Mouse (Mus musculus) left cerebral cortex, postnatal 4 days (tissue): ENCODE data around the gene Wbp1. TPM values are rescaled to one million over a fixed set of nuclear protein-coding genes. Genes with fewer than 3 reads are reported as not detected.
"Not testable (repeated sequence)": the region's sequence is repeated elsewhere in the genome, so short reads cannot be mapped to it uniquely, and the experiment has no call there.

ENCODE experiments used
- DNase-seq: peaks from one replicate; pipeline ENCODE4 v3.0.0-alpha.2; 2022
- intact Hi-C: fragments of 180-260 bp; cut with DNase I; formaldehyde crosslinking; loops from one replicate; pipeline ENCODE4 v1.15.1; 2025
- total RNA-seq, 2 experiments: library from RNA; stranded (reverse); gene quantifications; 2 replicates each; pipeline ENCODE4 v1.2.3; 2021

Gene Wbp1
- total RNA-seq: 10 to 100 TPM; 60.3 to 68.7 TPM

GRCm38 (mm10) chr6:83120930-83121862 lies at the start of gene Wbp1:
Gene Wbp1 (minus strand): TSS chr6:83121559.
- intact Hi-C loops: no loop called here
- peak; percentile 95 for DNase-seq

DNA sequence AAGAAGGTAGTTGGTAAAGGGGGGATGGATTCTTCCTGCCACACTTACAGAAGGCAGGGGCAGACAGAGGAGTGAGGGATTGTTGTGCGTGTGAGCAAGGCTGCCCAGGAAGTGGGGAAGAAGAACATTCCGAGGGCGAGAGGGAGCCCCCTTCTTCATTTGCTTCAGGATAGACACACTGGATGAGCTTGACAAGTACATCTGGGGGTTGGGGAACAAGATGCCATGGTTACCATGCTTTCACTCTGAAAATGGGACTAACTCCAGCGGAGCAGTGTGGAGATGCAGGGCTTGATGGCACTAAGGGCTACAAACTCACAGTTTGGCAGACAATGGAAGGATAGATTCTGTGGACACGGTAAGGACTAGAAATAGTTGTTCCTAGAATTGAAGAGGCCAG lies 49.7 kb upstream of the Wbp1 start:
- intact Hi-C loops: no loop called here
- DNase-seq: no peak

- DNase-seq: no peak
Observed at GRCm38 (mm10) chr6:83169872-83170271, 48.5 kb upstream of the Wbp1 start.

GRCm38 (mm10) chr6:83166243-83166630 lies 44.9 kb upstream of the Wbp1 start:
- intact Hi-C loops: no loop called here
- no peak for DNase-seq

More at GRCm38 (mm10) chr6:83169872-83170271, 48.5 kb upstream of the Wbp1 start:
- intact Hi-C loops: no loop called here

DNA sequence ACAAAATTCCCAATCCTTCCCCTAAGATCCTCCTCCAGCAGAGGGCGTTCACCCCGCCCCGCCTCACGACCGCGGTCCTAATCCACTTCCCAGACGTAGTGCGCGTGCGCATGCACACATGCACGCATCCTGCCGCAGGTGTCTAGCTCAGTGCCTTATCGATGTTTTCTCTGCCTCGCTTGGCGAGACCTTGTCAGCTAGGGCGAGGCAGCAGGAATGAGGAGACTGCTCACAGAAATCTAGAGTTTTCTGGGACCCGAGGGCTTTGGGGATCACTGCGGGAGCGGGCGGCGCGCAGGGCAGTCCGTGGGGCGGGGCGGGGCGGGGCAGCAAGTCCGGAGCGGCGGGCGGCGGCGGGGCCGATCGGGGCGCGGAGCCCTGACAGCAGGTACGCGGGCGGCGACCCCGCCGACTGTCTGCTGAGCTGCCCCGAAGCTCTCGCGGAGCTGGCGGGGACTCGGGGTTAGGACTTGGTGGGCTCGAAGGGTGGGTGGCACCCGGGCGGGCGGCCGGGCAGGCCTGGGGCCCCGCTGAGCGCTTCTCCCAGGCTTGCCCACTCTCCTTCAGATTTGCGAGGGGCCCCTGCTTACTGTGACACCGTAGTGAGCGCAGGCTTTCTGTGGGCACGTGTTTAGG lies 44.4 kb upstream of the Wbp1 start, which contains the start of gene Dctn1:
Dctn1 (plus strand) TSS at position 314 of the 636 bp plus-strand sequence.
- intact Hi-C loops: no loop called here
- DNase-seq: peak; percentile 97

DNA sequence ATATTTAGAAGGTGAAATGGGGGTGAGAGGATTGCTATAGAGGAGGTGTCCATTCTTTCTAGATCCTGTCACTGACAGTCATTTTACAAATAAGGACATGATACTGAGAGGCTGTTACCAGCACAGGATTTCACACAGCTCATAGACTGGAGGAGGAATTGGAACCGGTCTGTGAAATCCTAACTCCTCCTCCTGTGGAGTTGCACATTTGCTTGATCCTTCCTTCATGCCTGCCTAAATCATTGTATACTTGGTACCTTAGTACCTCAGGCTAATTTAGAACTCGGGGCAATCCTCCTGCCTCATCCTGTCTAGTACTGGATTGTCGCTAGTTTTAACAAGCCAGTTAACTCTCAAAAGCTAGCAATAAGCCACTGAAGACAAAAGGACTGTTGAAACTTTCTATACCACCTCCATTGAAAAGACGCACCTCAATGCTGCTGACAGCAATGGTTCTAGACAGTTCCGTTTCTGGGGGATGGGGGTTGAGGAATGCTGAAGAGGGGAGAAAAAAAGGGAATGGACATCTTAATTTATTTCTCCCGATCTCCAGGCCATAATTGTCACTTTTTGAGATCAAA lies 43.8 kb upstream of the Wbp1 start:
- DNase-seq: no peak
- intact Hi-C loops: no loop called here

DNA sequence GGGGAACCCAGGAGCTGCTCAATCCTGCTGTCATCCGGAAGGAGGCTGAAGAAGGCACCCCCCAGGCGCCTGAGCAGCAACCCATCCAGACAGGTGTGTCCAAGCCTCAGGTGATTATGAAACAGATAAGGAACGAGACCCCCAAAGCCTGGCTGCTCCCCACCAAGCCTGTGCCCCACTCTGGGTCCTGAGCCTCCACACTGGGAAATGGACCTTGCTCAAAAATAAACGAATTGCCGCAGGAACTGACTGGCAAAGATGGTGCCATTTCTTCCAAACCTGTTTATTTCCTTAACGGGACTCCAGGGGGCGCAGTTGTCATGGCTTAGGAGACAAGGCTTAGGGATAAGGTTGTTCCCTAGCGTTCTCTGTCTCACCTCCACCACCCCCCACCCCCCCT lies 41.3 kb upstream of the Wbp1 start:
- intact Hi-C loops: no loop called here

GRCm38 (mm10) chr6:83161921-83162641 lies 40.7 kb upstream of the Wbp1 start:
- DNase-seq: no peak

More for the DNA sequence above, 41.3 kb upstream of the Wbp1 start:
- DNase-seq: peak; percentile 61

DNA sequence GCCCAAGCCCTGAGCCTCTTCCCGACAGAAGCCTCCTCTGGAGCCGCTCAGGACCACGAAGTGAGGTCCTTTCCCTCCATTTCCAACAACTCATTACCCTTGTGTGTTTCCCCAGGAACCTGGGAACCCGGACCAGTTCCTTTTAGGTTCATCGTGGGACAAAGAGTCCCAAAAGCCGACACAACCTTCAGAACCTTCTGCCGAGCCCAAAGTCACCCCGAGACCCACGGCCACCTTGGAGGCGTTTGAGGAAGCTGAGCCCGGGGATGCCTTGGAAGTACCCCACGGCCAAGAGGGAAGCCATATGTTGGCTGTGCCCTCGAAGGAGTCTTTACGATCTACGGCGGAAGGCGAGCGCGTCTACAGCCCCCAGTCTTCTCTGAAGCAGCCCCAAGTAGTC lies 40.1 kb upstream of the Wbp1 start:
- intact Hi-C loops: no loop called here
- DNase-seq: no peak

More at GRCm38 (mm10) chr6:83161921-83162641, 40.7 kb upstream of the Wbp1 start:
- intact Hi-C loops: no loop called here

GRCm38 (mm10) chr6:83159456-83159855 lies 38.1 kb upstream of the Wbp1 start:
- intact Hi-C loops: loop anchor here (5.0 kb wide), 1 partner anchor 42 kb away; the partner anchor contains the start of gene Mogs
- not testable (repeated sequence) for DNase-seq

DNA sequence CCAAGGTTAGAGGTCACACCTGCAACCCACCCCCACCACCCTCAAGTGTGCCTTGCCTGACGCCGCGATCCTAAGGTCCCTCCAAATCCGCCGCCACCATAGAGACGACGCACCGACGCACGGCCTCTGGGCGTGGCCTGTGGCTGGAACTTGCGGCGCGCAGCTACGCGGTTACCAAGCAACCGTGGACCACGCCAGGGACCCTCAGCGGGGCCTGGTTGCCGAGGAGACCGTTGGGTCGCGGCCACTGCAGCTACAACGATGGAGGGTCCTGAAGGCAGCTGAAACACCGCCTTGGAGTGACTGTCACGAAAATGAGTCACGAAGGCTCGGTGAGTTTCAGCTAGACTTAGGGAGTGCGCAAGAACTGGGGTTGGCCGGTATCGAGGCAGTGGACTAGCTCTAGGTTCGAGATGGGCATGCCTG lies 34.9 kb upstream of the Wbp1 start, which contains the start of the genes Wdr54 and 1700003E16Rik:
Wdr54 (minus strand) TSS at position 139 of the 426 bp plus-strand sequence.
1700003E16Rik (plus strand) TSS at position 146 of the 426 bp plus-strand sequence.
- intact Hi-C loops: loop anchor here (5.0 kb wide), 1 partner anchor 39 kb away; the partner anchor contains the start of gene Mogs
- DNase-seq: peak; percentile 88

DNA sequence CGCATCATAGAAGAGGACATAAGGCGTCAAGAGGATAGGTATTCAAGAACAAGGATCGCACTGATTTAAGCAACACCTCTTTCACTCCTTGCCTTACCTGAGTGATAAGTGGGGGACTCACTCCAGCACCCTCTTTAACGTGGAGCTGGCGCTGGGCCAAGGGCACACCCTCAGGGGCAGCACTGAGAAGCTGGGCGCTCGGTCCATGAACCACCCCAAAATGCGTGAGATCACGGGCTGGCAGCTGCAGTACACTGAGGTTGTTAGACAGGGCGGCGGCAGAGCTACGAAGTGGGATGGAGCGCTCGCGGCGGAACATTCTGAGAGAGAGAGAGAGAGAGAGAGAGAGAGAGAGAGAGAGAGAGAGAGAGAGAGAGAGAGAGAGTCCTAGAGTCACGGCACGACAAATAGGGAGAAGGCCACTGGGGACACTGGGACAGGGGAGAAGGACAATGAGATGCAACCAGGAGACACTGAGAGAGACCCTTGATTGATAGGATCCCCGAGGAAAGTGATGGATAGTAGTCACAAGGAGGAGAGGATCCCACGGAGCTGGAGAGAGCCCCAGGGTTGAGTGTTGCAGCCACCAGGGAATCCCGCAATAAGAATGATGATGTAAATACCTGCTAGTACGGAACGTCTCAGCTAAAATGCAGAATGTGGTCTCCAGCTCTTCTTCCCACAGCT lies 34.3 kb upstream of the Wbp1 start:
- no peak for DNase-seq
- intact Hi-C loops: loop anchor here (5.0 kb wide), 1 partner anchor 38 kb away; the partner anchor contains the start of gene Mogs

DNA sequence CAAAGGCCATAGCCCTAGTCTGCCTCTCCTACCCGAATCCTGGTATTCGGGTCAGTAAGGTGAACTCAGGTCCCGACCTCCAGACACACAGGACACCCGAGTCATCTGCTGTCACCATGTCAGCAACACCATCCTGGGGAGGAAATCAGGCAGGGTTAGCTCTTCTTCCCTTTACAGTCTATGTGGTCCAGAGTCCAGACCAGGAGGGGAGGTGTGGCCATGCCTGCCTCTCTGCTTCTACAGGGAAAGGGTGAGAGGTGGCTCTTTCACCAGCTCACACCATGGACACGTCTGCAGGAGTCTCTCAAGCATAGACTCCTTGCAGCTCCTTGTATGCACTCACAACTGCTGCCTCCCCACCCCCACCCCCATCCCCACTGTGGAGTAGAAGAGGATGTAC lies 32.1 kb upstream of the Wbp1 start:
- DNase-seq: no peak
- intact Hi-C loops: no loop called here

- DNase-seq: no peak
- intact Hi-C loops: no loop called here
Observed at GRCm38 (mm10) chr6:83153038-83153437, 31.7 kb upstream of the Wbp1 start.

- intact Hi-C loops: no loop called here
- peak; percentile 56 for DNase-seq
Observed at GRCm38 (mm10) chr6:83151721-83152120, 30.4 kb upstream of the Wbp1 start.

DNA sequence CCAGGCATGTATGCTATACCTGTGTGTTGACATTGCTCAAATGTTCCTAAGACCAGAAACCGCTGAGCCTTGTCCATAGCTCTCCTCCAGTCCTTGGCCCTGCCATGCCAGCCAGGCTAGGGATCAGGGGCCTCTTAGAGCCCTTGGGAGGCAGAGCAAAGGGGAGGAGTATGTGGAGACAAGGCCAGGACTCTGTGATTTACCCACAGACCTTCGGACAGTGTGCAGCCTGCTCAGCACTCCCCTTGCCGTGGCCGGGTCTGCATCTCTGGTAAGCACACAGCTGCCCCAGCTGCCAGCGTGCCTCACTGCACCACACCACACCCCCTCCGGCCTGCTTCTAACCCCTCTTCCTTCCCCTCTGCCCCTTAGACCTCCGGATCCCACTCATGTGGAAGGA lies 25.9 kb upstream of the Wbp1 start:
- no peak for DNase-seq
- intact Hi-C loops: no loop called here

DNA sequence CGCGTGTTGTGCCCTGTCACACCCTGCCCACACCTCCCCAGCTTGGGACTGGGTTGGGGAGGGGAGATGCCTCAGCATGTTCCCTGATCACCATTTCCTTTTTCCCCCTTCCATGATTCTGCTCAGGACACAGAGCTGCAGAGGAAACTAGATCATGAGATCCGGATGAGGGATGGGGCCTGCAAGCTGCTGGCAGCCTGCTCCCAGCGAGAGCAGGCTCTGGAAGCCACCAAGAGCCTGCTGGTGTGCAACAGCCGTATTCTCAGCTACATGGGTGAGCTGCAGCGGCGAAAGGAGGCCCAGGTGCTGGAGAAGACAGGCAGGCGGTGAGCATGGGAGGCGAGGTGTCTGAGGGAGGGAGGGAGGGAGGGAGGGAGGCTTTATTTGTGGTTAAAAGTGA lies 24.4 kb upstream of the Wbp1 start:
- DNase-seq: no peak
- intact Hi-C loops: no loop called here

- DNase-seq: no peak
- intact Hi-C loops: no loop called here
Observed at GRCm38 (mm10) chr6:83145209-83145608, 23.9 kb upstream of the Wbp1 start.

DNA sequence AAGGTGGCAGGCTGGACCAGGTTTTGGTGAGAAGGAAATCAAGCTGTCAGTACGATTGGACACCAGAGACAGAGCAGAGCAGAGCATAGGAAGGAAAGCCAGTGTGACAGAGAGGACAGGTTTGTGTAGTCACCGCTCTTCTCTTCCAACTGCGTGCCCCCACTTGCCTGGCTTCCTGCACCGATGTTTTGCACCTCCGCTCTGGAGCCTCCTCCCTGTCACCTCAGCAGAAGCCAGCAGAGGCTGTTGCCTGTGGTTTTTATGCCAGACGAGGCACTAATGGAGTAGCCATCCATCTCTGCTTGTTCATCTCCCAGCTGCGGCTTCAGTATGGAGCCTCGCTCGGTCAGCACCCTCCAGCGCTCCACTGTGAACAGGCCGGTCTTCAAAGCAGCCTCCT lies 21.5 kb upstream of the Wbp1 start:
- DNase-seq: no peak
- intact Hi-C loops: no loop called here
